Mouse (Mus musculus): ENCODE data around the gene Cpsf6. TPM values are rescaled to one million over a fixed set of nuclear protein-coding genes. Genes with fewer than 3 reads are reported as not detected.

Gene Cpsf6
- polyA plus RNA-seq, 1 experiment from 2014 or later: 125 TPM

DNA sequence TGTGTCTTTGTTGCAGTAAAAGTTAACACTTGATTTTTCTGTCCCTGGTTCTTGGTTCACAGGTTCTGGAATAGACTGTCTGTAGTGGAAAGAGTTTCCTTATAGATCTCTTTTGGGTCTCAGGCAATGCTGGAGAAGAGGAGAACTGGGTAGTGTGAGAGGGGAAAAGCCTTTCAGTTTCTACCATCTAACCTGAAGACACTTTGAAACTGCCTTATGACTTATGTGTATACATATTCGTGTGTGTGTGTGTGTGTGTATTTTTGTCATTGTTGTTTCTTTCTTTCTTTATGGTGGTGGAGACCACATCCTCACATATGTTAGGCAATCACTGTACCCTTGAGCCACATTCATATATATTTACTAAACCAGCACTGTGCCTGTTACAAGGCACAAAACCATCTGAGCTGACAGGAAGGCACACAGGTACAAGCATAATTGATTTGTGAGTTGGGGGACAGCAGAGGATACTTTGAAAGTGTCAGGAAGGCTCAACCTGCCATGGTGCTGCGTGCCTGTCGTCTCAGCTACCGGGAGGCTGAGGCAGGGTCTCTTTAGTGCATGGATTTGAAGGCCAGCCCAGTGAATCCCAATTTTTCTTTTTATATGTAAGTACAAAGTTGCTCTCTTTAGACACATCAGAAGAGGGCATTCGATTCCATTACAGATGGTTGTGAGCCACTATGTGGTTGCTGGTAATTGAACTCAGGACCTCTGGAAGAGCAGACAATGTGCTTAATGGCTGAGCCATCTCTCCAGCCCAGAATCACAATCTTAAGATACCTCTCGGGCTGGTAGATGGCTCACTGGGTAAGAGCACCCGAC lies 41.7 kb upstream of the Cpsf6 start:
- no peak overlapping the region for H3K27ac ChIP-seq (replicated peaks; ENCODE audit: low read depth, low read length)
- WGBS: 87% methylated on average over 7 of the region's 7 CpGs
- H3K9ac ChIP-seq (ENCODE audit: low read depth, low read length): no peak overlapping the region
- H3K4me2 ChIP-seq (ENCODE audit: low read depth, low read length): no peak overlapping the region
- H3K36me3 ChIP-seq (ENCODE audit: control insufficient read depth, insufficient read depth, low read length): no peaks in the 10 kb centered on the region
- ATAC-seq (ENCODE audit: low read depth) (no peak), DNase-seq (ENCODE audit: low spot score) (no peak)
- no peaks in the 10 kb centered on the region for H3K9me3 ChIP-seq (ENCODE audit: control insufficient read depth, low read length)
- H3K4me3 ChIP-seq (ENCODE audit: low read depth, low read length): no peak overlapping the region
- no peaks in the 10 kb centered on the region; the same call in 1 of the 2 replicates for H3K27me3 ChIP-seq (replicated peaks; ENCODE audit: control insufficient read depth, insufficient read depth, low read length)
- peaks cover 5% of the 10 kb centered on the region; the same call in 1 of the 2 replicates for H3K4me1 ChIP-seq (ENCODE audit: control insufficient read depth, insufficient read depth, low read length)

DNA sequence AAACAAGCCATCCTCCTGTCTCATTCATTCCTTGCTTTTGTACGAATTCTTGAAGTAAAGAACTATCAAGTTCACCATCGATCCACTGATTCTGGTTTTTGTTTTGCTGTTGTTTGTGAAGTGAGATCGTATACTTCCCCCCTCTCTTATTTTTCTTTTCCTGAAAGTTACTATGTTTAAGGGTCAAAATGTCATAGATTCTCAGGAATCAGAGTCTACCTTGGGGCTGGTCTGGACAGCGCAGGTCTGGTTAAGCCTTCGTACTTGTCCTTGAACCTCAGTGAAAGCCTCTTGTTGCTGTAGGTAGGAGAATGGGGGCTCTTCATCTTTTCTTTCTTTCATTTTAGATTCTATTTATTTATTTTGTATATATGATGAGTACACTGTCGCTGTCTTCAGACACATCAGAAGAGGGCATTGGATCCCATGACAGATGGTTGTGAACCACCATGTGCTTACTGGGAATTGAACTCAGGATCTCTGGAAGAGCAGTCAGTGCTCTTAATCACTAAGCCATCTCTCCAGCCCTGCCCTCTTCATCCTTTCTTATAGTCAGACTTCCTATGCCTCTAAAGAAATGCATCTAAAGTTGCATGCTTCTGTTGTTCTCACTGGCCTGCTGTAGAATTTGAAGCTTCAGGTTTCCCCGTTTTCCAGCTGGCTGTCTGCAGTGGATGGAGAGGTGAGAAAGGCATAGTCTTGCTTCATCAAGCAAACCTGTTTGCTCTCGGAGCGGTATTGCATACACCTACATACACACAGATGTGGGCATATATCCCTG lies 40.9 kb upstream of the Cpsf6 start:
- no peak overlapping the region for H3K27ac ChIP-seq (replicated peaks; ENCODE audit: low read depth, low read length)
- no peak overlapping the region for H3K4me2 ChIP-seq (ENCODE audit: low read depth, low read length)
- WGBS: 81% methylated on average over 9 of the region's 9 CpGs
- no peaks in the 10 kb centered on the region; the same call in 1 of the 2 replicates for H3K27me3 ChIP-seq (replicated peaks; ENCODE audit: control insufficient read depth, insufficient read depth, low read length)
- H3K9ac ChIP-seq (ENCODE audit: low read depth, low read length): no peak overlapping the region
- ATAC-seq (ENCODE audit: low read depth) (no peak), DNase-seq (ENCODE audit: low spot score) (no peak)
- H3K9me3 ChIP-seq (ENCODE audit: control insufficient read depth, low read length): no peaks in the 10 kb centered on the region
- no peak overlapping the region for H3K4me3 ChIP-seq (ENCODE audit: low read depth, low read length)
- peaks cover 5% of the 10 kb centered on the region; the same call in 1 of the 2 replicates for H3K4me1 ChIP-seq (ENCODE audit: control insufficient read depth, insufficient read depth, low read length)
- no peaks in the 10 kb centered on the region for H3K36me3 ChIP-seq (ENCODE audit: control insufficient read depth, insufficient read depth, low read length)

DNA sequence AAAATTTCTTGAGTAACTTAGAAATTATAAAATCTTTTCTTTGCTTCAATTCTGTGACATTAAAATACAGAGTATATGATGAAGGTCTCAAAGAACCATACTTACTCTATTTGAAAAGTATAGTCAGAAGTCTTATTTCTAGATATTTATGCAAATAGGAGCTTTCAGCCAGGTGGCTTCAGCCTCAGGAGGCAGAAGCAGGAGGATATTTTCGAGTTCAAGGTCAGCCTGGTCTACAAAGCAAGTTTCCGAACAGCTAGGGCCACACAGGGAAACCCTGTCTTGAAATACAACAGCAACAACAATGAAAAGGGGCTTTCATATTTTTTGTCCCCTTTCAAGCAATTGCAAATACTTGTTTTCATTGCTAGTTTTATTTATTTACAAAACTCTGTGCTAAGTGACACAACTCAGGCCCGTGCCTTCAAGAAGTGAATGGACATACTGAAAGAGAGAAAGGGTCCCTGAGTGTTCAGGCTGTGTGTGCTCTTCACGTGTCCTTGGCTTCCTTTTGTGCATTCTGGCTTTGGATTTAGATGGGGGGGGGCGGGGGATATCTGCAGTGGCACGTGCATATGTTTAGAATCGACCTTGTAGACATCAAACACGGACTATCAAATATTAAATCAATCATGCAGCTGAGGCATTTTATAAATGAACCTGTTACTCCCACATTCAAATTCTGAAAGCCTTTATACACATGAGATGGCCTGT lies 39.9 kb upstream of the Cpsf6 start:
- H3K9ac ChIP-seq (ENCODE audit: low read depth, low read length): no peak overlapping the region
- no peaks in the 10 kb centered on the region; the same call in 1 of the 2 replicates for H3K27me3 ChIP-seq (replicated peaks; ENCODE audit: control insufficient read depth, insufficient read depth, low read length)
- no peaks in the 10 kb centered on the region for H3K9me3 ChIP-seq (ENCODE audit: control insufficient read depth, low read length)
- H3K4me2 ChIP-seq (ENCODE audit: low read depth, low read length): no peak overlapping the region
- 73% methylated on average over 8 of the region's 8 CpGs for WGBS
- H3K27ac ChIP-seq (replicated peaks; ENCODE audit: low read depth, low read length): no peak overlapping the region
- H3K4me1 ChIP-seq (ENCODE audit: control insufficient read depth, insufficient read depth, low read length): peaks cover 5% of the 10 kb centered on the region; the same call in 1 of the 2 replicates
- ATAC-seq (ENCODE audit: low read depth) (no peak), DNase-seq (ENCODE audit: low spot score) (no peak)
- H3K4me3 ChIP-seq (ENCODE audit: low read depth, low read length): no peak overlapping the region
- no peaks in the 10 kb centered on the region for H3K36me3 ChIP-seq (ENCODE audit: control insufficient read depth, insufficient read depth, low read length)

DNA sequence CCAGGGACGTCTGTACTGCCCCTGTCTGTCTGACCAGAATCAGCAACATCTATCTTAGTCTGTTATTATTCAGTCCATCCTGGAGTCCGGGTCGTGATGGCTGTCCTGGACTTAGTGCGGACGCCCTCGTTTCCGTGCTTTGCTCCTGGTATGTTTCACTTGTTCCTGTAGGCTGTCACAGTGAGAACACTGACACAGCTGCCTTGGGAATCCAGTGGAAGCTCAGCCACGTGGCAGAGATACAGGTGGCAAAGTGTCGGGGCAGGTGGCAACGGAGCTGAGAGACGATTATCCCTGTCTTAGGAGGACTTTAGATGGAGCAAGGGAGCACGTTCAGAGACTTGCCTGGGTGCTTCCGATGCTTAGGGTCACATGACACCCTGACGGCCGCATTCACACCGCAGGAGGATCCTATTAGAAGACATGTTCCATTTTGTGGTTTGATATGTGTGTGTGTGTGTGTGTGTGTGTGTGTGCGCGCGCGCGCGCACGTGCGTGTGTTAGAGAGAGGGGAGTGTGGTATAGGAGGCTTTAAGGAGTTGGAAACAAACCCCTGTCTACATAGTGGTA lies 38.9 kb upstream of the Cpsf6 start:
- Histone ChIP-seq H3K27ac (replicated peaks; ENCODE audit: low read depth, low read length) (no peak overlapping the region), H3K4me3 (ENCODE audit: low read depth, low read length) (0 out of 2 replicates have a peak overlapping the region, but pooled peaks have one; percentile 24), H3K9me3 (ENCODE audit: control insufficient read depth, low read length) (no peaks in the 10 kb centered on the region), H3K9ac (ENCODE audit: low read depth, low read length) (no peak overlapping the region), H3K27me3 (replicated peaks; ENCODE audit: control insufficient read depth, insufficient read depth, low read length) (no peaks in the 10 kb centered on the region; the same call in 1 of the 2 replicates), H3K4me1 (ENCODE audit: control insufficient read depth, insufficient read depth, low read length) (peaks cover 5% of the 10 kb centered on the region; the same call in 1 of the 2 replicates), H3K4me2 (ENCODE audit: low read depth, low read length) (peak overlapping the region; percentile 58), H3K36me3 (ENCODE audit: control insufficient read depth, insufficient read depth, low read length) (no peaks in the 10 kb centered on the region)
- ATAC-seq (ENCODE audit: low read depth) (no peak), DNase-seq (ENCODE audit: low spot score) (peak; percentile 10)
- WGBS: 53% methylated on average over 24 of the region's 24 CpGs

DNA sequence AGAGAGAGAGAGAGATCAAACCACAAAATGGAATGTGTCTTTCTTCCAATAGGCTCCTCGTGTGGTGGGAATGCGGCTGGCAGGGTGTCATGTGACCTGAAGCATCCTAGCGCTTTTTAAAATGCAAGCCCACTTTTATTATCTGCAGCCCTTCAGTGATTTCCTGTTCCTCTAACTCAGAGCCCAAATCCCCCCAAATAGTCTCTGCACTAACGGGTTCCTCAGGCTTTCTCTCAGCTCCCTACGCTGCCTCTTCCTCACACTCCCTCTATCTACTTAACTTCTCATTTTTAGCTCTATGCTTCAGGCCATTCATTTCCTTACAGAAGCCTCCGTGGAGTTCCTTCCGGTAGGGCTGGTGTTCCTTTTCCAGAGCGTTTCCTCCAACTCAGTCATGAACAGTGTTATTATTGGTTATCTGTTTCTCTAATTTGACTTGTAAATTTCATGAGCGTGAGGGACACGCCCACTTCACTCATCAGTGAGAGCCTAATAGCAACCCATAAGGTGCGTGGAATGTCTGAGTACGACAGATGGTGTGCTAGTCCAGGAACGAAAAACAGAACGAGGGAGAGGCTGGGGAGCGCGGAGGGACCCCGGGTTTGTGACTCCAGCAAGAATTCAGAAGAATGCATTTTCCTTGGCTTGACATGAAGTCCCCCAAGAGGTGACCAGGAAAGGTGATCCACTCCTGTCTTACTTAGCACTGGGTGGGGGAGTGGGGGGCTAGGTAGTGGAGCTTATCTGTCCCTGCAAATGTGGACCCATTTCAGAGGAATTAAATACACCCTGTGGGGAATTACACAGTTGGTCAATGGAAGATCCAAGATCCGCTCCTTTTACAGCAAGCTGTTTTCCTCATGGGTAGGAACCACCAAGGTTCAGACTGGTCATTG lies 38.2 kb upstream of the Cpsf6 start:
- peaks cover 5% of the 10 kb centered on the region; the same call in 1 of the 2 replicates for H3K4me1 ChIP-seq (ENCODE audit: control insufficient read depth, insufficient read depth, low read length)
- no peaks in the 10 kb centered on the region for H3K9me3 ChIP-seq (ENCODE audit: control insufficient read depth, low read length)
- DNase-seq (ENCODE audit: low spot score) (peak; percentile 67), ATAC-seq (ENCODE audit: low read depth) (peak; percentile 38; the same call in 1 of the 2 replicates)
- H3K36me3 ChIP-seq (ENCODE audit: control insufficient read depth, insufficient read depth, low read length): no peaks in the 10 kb centered on the region
- 27% methylated on average over 18 of the region's 18 CpGs for WGBS
- H3K4me3 ChIP-seq (ENCODE audit: low read depth, low read length): peak overlapping the region; percentile 24
- no peaks in the 10 kb centered on the region; the same call in 1 of the 2 replicates for H3K27me3 ChIP-seq (replicated peaks; ENCODE audit: control insufficient read depth, insufficient read depth, low read length)
- H3K4me2 ChIP-seq (ENCODE audit: low read depth, low read length): peak overlapping the region; percentile 58
- no peak overlapping the region for H3K27ac ChIP-seq (replicated peaks; ENCODE audit: low read depth, low read length)
- peak overlapping the region; percentile 15; the same call in 1 of the 2 replicates for H3K9ac ChIP-seq (ENCODE audit: low read depth, low read length)

DNA sequence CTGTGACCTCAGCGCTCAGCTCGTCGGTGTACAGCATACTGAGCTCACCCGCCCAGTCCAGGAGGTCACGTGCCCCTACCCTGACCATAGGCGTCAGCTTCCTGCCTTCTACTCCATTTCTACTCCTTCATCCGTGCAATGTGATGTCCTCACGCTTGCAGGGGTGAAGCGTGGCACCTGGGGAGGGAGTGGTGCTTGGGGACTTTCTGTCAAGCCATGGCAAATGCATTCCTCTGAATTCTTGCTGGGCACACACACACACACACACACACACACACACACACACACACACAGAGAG lies 37.6 kb upstream of the Cpsf6 start:
- 48% methylated on average over 9 of the region's 9 CpGs for WGBS
- Histone ChIP-seq H3K4me2 (ENCODE audit: low read depth, low read length) (peak overlapping the region; percentile 58), H3K4me1 (ENCODE audit: control insufficient read depth, insufficient read depth, low read length) (peaks cover 5% of the 10 kb centered on the region; the same call in 1 of the 2 replicates), H3K27me3 (replicated peaks; ENCODE audit: control insufficient read depth, insufficient read depth, low read length) (no peaks in the 10 kb centered on the region; the same call in 1 of the 2 replicates), H3K4me3 (ENCODE audit: low read depth, low read length) (peak overlapping the region; percentile 24), H3K9ac (ENCODE audit: low read depth, low read length) (no peak overlapping the region), H3K36me3 (ENCODE audit: control insufficient read depth, insufficient read depth, low read length) (no peaks in the 10 kb centered on the region), H3K9me3 (ENCODE audit: control insufficient read depth, low read length) (no peaks in the 10 kb centered on the region), H3K27ac (replicated peaks; ENCODE audit: low read depth, low read length) (no peak overlapping the region)
- DNase-seq (ENCODE audit: low spot score) (peak; percentile 8), ATAC-seq (ENCODE audit: low read depth) (no peak)

DNA sequence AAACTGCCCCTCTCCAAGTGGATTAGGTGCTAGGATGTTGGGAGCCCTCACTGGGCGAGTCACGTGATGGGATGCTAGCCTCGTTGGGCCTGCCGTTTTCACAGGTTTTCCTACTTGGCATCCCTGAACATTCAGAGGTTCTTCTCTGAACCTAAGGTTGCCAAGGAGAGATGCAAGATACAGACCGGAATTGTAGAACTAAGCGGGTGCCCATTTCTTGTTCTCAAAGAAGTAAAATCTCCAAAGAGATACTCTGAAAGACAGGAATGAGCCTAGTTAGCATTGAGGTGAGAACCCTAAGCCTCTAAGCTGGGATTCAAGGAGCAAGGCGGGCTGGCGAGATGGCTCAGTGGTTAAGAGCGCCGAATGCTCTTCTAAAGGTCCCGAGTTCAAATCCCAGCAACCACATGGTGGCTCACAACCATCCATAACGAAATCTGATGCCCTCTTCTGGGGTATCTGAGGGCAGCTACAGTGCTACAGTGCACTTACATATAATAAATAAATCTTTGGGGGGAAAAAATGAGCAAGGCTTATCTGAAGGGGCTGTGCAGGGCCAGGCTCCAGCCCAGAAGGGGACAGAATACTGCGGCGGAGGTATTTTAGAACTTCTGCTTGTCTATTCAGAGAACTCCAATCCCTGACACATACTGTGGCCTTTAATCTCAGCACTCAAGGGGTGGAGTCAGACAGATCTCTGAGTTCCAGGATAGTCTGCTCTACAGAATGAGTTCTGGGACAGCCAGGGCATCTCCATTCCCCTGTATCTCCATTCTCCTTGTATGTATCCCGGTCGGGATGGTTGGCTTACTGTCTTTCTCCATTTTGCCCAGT lies 37.0 kb upstream of the Cpsf6 start:
- H3K9ac ChIP-seq (ENCODE audit: low read depth, low read length): no peak overlapping the region
- peaks cover 5% of the 10 kb centered on the region; the same call in 1 of the 2 replicates for H3K4me1 ChIP-seq (ENCODE audit: control insufficient read depth, insufficient read depth, low read length)
- WGBS: 85% methylated on average over 16 of the region's 16 CpGs
- H3K27ac ChIP-seq (replicated peaks; ENCODE audit: low read depth, low read length): no peak overlapping the region
- no peaks in the 10 kb centered on the region; the same call in 1 of the 2 replicates for H3K27me3 ChIP-seq (replicated peaks; ENCODE audit: control insufficient read depth, insufficient read depth, low read length)
- H3K4me2 ChIP-seq (ENCODE audit: low read depth, low read length): peak overlapping the region; percentile 58
- H3K36me3 ChIP-seq (ENCODE audit: control insufficient read depth, insufficient read depth, low read length): no peaks in the 10 kb centered on the region
- no peaks in the 10 kb centered on the region for H3K9me3 ChIP-seq (ENCODE audit: control insufficient read depth, low read length)
- no peak for DNase-seq (ENCODE audit: low spot score)
- ATAC-seq (ENCODE audit: low read depth): no peak
- no peak overlapping the region for H3K4me3 ChIP-seq (ENCODE audit: low read depth, low read length)
